Mouse (Mus musculus) embryonic fibroblast, embryonic 13.5 days (primary cell): Measurements from ENCODE around the gene Faim2.

Source experiments
- CTCF ChIP-seq: IDR thresholded peaks from 2 replicates; pipeline ENCODE4 v1.5.1; 2011; ENCODE audit warnings: mild to moderate bottlenecking, control low read depth, low read length, moderate library complexity, borderline replicate concordance; ENCODE audit not compliant: insufficient read depth
- POLR2A ChIP-seq: IDR thresholded peaks from 2 replicates; pipeline ENCODE4 v1.6.1; 2011; ENCODE audit warnings: low read depth, mild to moderate bottlenecking, control low read depth, low read length, moderate library complexity

GRCm38 (mm10) chr15:99470224-99470761, 57.7 kb downstream of the Faim2 start:
- TF ChIP-seq CTCF (no peak), POLR2A (no peak)
